Mouse (Mus musculus) heart, adult 2 months (tissue): ENCODE data around the gene Ccdc60.

Experiments used
- CTCF ChIP-seq: fragments of 200-600 bp; IDR thresholded peaks from 2 replicates; pipeline ENCODE4 v1.8.1; 2022; ENCODE audit warnings: antibody characterized with exemption, mild to moderate bottlenecking, moderate library complexity
- EP300 ChIP-seq: fragments of 200-500 bp; IDR thresholded peaks from 2 replicates; pipeline ENCODE4 v1.6.1; 2011; ENCODE audit warnings: low read depth, low read length, control low read depth; ENCODE audit not compliant: insufficient read depth

- no peak for TF ChIP-seq EP300
- no peak for TF ChIP-seq CTCF
These were observed 208.0 kb downstream of the Ccdc60 start for GRCm38 (mm10) chr5:116080736-116081135.
